Mouse (Mus musculus) ES-Bruce4 (cell line): ENCODE measurements around the gene AC124108.1. TPM values are rescaled to one million over a fixed set of nuclear protein-coding genes. Genes with fewer than 3 reads are reported as not detected.

Source experiments
- H3K27ac ChIP-seq: 2 replicates; pipeline ENCODE4 v1.5.1; 2012; ENCODE audit warnings: low read length, inconsistent platforms; ENCODE audit not compliant: insufficient read depth
- H3K27me3 ChIP-seq: 2 replicates; pipeline ENCODE4 v1.6.1; 2012; ENCODE audit warnings: mild to moderate bottlenecking, low read length, inconsistent platforms; ENCODE audit not compliant: control insufficient read depth, poor library complexity, insufficient read depth, severe bottlenecking
- H3K36me3 ChIP-seq: 2 replicates; pipeline ENCODE4 v1.6.1; 2012; ENCODE audit warnings: inconsistent platforms, mild to moderate bottlenecking, low read length, moderate library complexity; ENCODE audit not compliant: control insufficient read depth, poor library complexity, insufficient read depth, severe bottlenecking
- H3K4me1 ChIP-seq: one replicate; pipeline ENCODE4 v1.8.1; 2011; ENCODE audit warnings: low read length; ENCODE audit not compliant: control insufficient read depth, insufficient read depth
- H3K4me3 ChIP-seq: 2 replicates; pipeline ENCODE4 v1.5.1; 2011; ENCODE audit warnings: low read depth, mild to moderate bottlenecking, low read length
- H3K9ac ChIP-seq: 2 replicates; pipeline ENCODE4 v1.6.1; 2012; ENCODE audit warnings: low read depth, mild to moderate bottlenecking, inconsistent platforms; ENCODE audit not compliant: poor library complexity, severe bottlenecking
- H3K9me3 ChIP-seq: replicated peaks from 2 replicates; pipeline ENCODE4 v1.6.1; 2012; ENCODE audit warnings: mild to moderate bottlenecking, low read length, inconsistent platforms; ENCODE audit not compliant: control insufficient read depth, poor library complexity, insufficient read depth, severe bottlenecking
- CTCF ChIP-seq: IDR thresholded peaks from one replicate; pipeline ENCODE4 v1.8.1; 2011; ENCODE audit warnings: low read depth, low read length
- EP300 ChIP-seq: IDR thresholded peaks from 2 replicates; pipeline ENCODE4 v1.6.1; 2011; ENCODE audit warnings: low read depth, low read length; ENCODE audit not compliant: insufficient read depth
- POLR2A ChIP-seq: IDR thresholded peaks from one replicate; pipeline ENCODE4 v1.8.1; 2011; ENCODE audit warnings: low read length; ENCODE audit not compliant: insufficient read depth
- polyA plus RNA-seq: library from polyadenylated mRNA; stranded (reverse); fragments of >200 nt; gene quantifications from 2 replicates; pipeline ENCODE4 v1.2.4, GENCODE M21; 2011; ENCODE audit warnings: low read depth; ENCODE audit not compliant: missing spikeins, insufficient read depth, insufficient read length

AC124108.1 gene
- polyA plus RNA-seq, 1 experiment = 7.7 TPM

DNA sequence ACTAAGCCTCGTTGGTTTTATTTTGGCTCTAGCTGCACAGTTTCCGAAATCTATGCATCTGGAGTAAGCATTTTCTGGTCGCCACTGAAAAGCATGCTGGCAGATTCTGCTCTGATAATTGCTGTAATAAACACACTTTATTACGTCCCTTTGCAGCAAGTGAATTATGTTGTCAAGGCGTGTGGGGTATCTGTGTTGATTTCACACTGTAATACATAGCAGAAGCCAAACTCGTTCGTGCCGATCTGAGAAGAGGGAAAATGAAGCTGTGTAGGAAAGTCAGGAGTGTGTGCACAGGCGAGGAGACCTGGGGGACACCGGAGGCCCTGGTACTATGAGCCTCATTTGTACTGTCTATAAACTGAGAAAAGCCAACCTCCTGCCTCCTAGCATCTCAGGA is 18.1 kb downstream of the AC124108.1 start:
- no peaks in the 10 kb centered on the region for H3K36me3 ChIP-seq
- H3K27me3 ChIP-seq = no peaks in the 10 kb centered on the region
- H3K4me3 ChIP-seq = no peak overlapping the region
- no peak overlapping the region for H3K9ac ChIP-seq
- no peaks in the 10 kb centered on the region for H3K9me3 ChIP-seq
- no peak for TF ChIP-seq POLR2A
- TF ChIP-seq CTCF = no peak
- TF ChIP-seq EP300 = no peak
- H3K4me1 ChIP-seq = peaks cover 16% of the 10 kb centered on the region
- H3K27ac ChIP-seq = no peak overlapping the region

DNA sequence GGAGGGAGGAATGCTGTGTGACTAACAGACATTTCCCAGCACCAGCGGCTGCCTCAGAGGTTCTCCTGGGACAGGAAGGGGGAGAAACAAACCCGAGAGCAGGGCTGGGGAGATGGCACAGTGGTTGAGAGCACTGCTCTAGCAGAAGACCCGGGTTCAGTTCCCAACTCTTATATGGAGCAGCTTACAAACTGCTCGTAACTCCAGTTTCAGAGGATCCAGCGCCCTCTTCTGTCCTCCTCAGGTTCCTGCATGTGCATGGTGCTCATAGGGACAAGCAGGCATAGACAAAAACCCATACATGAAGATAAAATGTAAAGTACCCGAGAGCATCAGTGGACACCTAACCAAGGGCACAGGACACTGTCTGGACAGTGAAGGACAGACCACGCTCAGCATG is 19.7 kb downstream of the AC124108.1 start:
- Histone ChIP-seq H3K4me1 (peaks cover 8% of the 10 kb centered on the region), H3K27me3 (no peaks in the 10 kb centered on the region), H3K9ac (no peak overlapping the region), H3K36me3 (no peaks in the 10 kb centered on the region), H3K4me3 (no peak overlapping the region), H3K27ac (no peak overlapping the region), H3K9me3 (no peaks in the 10 kb centered on the region)
- TF ChIP-seq EP300 (no peak), CTCF (peak; percentile 81), POLR2A (no peak)

DNA sequence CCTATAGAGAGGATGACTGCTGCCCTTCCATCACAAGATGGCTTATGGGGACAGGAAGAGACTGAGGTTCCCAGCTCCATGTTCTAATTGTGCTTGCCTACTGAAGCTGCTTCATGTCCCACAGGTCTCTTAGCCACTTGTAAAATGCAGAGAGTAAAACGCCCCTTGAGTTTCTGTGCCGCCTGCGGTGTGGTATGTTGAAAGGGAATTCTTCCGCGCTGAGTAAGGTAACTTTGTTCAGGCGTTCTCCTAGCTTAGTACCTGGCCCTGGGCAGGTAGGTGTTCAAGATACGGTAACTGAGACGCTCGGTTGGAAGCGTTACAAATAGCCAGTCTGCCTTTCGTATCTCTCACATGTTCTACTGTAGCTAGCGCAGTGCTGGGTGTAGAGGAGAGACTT is 20.4 kb downstream of the AC124108.1 start:
- H3K36me3 ChIP-seq = no peaks in the 10 kb centered on the region
- peak overlapping the region; percentile 4; the same call in 1 of the 2 replicates for H3K9ac ChIP-seq
- no peak overlapping the region for H3K4me3 ChIP-seq
- no peaks in the 10 kb centered on the region for H3K9me3 ChIP-seq
- no peak for TF ChIP-seq CTCF
- TF ChIP-seq EP300 = no peak
- peaks cover 8% of the 10 kb centered on the region for H3K4me1 ChIP-seq
- H3K27ac ChIP-seq = no peak overlapping the region
- H3K27me3 ChIP-seq = no peaks in the 10 kb centered on the region

DNA sequence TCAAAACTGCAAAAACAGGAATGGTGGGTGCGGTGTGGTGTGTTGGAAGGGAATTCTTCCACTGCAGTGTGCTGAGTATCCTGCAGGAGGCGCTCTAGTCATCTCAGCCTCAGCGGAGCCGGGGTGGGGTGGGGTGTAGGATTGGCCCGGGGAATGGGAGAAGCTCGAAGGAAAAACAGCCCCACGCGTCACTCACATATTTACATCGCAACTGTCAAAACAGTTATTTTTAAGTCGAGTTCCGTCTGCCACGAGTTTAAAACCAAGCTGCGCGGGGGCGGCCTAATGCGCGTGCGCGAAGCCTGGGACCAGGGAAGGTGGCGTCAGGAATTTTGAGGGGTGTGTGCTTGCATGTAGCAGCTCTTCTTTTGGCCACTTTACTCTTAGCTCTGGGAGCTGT is 21.0 kb downstream of the AC124108.1 start:
- H3K9me3 ChIP-seq = no peaks in the 10 kb centered on the region

DNA sequence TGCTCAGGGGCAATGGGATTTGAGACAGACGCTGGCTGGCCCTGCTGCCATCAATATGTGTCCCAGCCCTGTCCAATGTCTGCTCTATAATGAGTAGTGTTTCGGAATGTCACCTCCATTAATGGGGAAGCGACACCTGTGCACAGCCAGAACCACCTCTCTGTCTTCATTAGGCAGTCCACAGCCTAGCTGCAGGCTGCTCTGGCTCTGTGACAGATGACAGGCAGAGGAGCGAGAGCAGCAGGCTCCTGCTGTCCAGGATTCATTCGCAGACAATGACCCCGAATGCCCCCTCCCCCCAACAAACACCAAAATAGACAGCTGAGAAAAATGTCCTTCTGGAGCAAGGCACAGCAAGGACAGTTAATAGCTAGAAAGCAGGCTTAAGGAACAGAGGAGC is 21.8 kb downstream of the AC124108.1 start:
- no peak overlapping the region for H3K27ac ChIP-seq
- H3K36me3 ChIP-seq = no peaks in the 10 kb centered on the region
- peaks cover 2% of the 10 kb centered on the region for H3K4me1 ChIP-seq
- H3K27me3 ChIP-seq = no peaks in the 10 kb centered on the region
- TF ChIP-seq CTCF (no peak), POLR2A (no peak), EP300 (no peak)
- H3K4me3 ChIP-seq = no peak overlapping the region
- H3K9ac ChIP-seq = no peak overlapping the region
- H3K9me3 ChIP-seq = no peaks in the 10 kb centered on the region

More for the DNA sequence above, 21.0 kb downstream of the AC124108.1 start:
- Histone ChIP-seq H3K9ac (peak overlapping the region; percentile 4; the same call in 1 of the 2 replicates), H3K36me3 (no peaks in the 10 kb centered on the region), H3K27ac (no peak overlapping the region), H3K4me3 (peak overlapping the region; percentile 62), H3K27me3 (no peaks in the 10 kb centered on the region), H3K4me1 (peaks cover 8% of the 10 kb centered on the region)
- TF ChIP-seq POLR2A (no peak), CTCF (peak; percentile 87), EP300 (no peak)

DNA sequence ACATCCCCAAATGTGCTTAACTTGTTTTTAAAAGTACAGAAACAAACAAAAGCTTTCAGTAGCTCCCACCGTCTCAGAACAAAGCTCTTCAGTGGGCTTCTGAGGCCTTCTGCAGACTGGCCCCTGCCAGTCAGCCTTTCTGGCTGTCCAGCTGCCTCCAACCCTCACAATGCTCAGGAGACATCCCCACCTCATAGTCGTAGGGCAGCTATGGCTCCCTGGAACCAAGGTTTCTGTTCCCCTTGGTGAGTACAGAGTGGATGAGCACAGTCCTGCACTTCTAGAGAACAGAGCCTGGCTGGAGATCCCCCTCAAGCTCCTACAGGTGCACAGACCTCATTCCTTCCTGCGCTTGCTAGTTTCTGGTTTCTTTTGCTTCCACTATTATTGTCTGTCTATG is 25.0 kb downstream of the AC124108.1 start:
- no peak overlapping the region for H3K27ac ChIP-seq
- no peak overlapping the region for H3K9ac ChIP-seq
- TF ChIP-seq CTCF (no peak), EP300 (no peak)
- H3K4me1 ChIP-seq = no peaks in the 10 kb centered on the region
- H3K27me3 ChIP-seq = no peaks in the 10 kb centered on the region
- no peaks in the 10 kb centered on the region for H3K9me3 ChIP-seq
- no peak overlapping the region for H3K4me3 ChIP-seq
- no peaks in the 10 kb centered on the region for H3K36me3 ChIP-seq

DNA sequence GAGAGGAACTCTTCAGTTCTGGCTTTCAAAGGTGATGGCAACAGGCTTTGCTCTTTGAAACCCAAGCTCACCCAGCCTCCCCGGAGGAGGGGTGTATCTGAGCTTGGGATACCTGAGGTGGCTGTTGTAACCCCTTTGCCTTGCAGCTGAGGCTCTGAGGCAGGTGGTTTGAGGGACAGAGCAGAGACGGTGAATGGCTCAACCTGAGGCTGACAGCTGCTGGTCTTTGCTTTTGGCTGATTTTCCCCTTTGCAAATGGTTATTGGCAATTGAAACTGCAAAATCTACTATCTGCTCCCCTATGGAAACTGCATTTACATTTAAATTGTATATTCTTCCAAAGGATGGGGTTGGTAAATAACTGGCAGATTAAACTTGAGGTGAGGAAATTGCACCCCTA is 30.4 kb downstream of the AC124108.1 start:
- H3K4me1 ChIP-seq = no peaks in the 10 kb centered on the region
- H3K9ac ChIP-seq = no peak overlapping the region
- H3K36me3 ChIP-seq = no peaks in the 10 kb centered on the region
- H3K27me3 ChIP-seq = no peaks in the 10 kb centered on the region
- H3K4me3 ChIP-seq = no peak overlapping the region
- TF ChIP-seq CTCF (no peak), EP300 (no peak), POLR2A (no peak)
- H3K27ac ChIP-seq = no peak overlapping the region
- no peaks in the 10 kb centered on the region for H3K9me3 ChIP-seq
